Mouse (Mus musculus): Measurements from ENCODE around the gene Asic2. TPM values are rescaled to one million over a fixed set of nuclear protein-coding genes. Genes with fewer than 3 reads are reported as not detected.

The Asic2 gene
- total and polyA plus RNA-seq, 2 experiments = under 0.01 TPM; not detected in 1

DNA sequence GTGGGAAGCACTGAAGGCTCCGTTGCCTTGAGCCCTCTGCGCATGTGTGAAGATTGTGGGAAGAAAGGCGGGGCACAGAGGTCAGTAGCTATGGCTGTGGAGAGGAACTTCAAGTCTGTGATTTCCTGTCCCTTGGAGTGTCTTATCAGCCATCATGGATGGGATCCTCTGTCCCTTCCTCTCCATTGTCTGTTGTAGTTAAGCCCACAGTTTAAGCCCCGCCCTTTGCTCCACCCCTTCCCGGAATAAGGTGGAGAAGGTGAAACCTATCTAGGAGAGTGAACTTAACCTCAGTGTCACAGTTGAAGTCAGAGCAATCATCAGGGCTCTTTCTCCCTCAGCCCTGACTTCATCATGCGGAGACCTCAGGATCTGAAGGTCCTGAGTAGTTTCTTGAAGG is 347.7 kb downstream of the Asic2 start:
- Histone ChIP-seq H3K79me2 (ENCODE audit: control insufficient read depth, insufficient read depth, low read length) (no peaks in the 10 kb centered on the region), H3K4me1 (ENCODE audit: control insufficient read depth, insufficient read depth, low read length) (no peaks in the 10 kb centered on the region), H3K36me3 (ENCODE audit: control insufficient read depth, insufficient read depth, low read length) (no peaks in the 10 kb centered on the region), H3K9ac (ENCODE audit: low read depth, low read length) (no peak overlapping the region), H3K27ac (replicated peaks; ENCODE audit: insufficient read depth, low read depth, low read length) (no peak overlapping the region), H3K27me3 (ENCODE audit: control insufficient read depth, insufficient read depth, low read length) (no peaks in the 10 kb centered on the region), H3K4me3 (ENCODE audit: insufficient read depth, low read depth, low read length) (no peak overlapping the region)
- WGBS = 51% methylated on average over 6 of the region's 6 CpGs
- no peak for DNase-seq (ENCODE audit: extremely low read depth, low read depth, low spot score)
- TF ChIP-seq POLR2A (IDR thresholded peaks at IDR 0.05; ENCODE audit: extremely low read depth, insufficient read depth, low read length) (no peak), CTCF (IDR thresholded peaks at IDR 0.05; ENCODE audit: low read depth, low read length) (no peak)

DNA sequence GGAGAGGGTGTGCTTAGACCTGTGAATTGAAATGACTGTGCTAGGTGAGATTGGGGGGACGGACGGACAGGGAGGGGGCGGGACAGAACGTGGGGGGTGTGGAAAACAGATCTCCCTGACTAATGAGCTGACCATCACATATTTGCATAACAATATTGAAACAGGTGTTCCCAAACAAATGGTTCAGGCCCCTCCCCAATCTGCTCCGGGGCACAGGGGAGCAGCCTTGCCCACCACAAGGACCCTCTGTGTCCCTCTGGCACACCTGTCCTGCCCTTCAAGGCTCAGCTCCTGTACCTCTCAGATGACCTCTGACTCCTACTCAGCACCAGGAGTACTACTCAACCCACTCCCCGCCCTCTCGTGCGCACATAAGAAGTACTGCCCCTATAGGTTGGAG is 351.8 kb downstream of the Asic2 start:
- H3K79me2 ChIP-seq (ENCODE audit: control insufficient read depth, insufficient read depth, low read length) = no peaks in the 10 kb centered on the region
- no peak overlapping the region for H3K4me3 ChIP-seq (ENCODE audit: insufficient read depth, low read depth, low read length)
- 79% methylated on average over 8 of the region's 8 CpGs for WGBS
- no peak overlapping the region for H3K9ac ChIP-seq (ENCODE audit: low read depth, low read length)
- H3K27me3 ChIP-seq (ENCODE audit: control insufficient read depth, insufficient read depth, low read length) = peaks cover 6% of the 10 kb centered on the region; the same call in 1 of the 2 replicates
- peaks cover 5% of the 10 kb centered on the region for H3K4me1 ChIP-seq (ENCODE audit: control insufficient read depth, insufficient read depth, low read length)
- H3K36me3 ChIP-seq (ENCODE audit: control insufficient read depth, insufficient read depth, low read length) = no peaks in the 10 kb centered on the region
- no peak overlapping the region for H3K27ac ChIP-seq (replicated peaks; ENCODE audit: insufficient read depth, low read depth, low read length)
- DNase-seq (ENCODE audit: extremely low read depth, low read depth, low spot score) = no peak
- TF ChIP-seq CTCF (IDR thresholded peaks at IDR 0.05; ENCODE audit: low read depth, low read length) = no peak
- TF ChIP-seq POLR2A (IDR thresholded peaks at IDR 0.05; ENCODE audit: extremely low read depth, insufficient read depth, low read length) = no peak

DNA sequence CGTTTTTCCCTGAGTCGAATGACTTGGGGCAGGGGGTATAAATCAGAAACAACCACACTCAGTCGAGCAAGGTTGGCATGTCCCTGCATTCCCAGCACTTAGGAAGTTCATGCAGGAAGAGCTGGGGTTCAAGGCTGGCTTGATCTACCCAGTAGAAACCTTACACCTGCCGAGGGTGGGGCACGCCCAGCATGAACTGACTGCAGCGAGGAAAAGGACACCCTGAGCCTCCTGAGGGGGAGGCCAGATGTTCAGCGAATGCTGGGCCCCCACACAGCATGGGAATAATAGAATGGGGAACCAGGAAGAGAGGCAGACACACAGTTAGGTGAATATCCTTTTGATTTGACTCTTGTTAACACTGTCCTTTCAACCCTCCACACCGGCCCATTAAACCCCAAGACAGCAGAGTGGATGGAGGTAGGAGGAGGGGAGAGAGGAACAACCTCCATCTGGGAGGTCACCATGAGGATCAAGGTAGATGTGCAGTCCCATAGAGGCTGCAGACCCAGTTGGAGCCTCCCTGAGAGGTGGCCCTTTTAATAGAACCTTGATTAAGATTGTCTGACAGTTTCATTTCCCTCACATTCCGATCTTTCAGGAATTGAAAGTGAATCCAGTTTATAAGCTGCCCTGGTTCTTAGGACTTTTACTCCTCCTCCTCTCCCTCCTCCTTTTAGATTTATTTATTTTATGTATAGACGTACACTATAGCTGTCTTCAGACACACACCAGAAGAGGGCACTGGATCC is 354.2 kb downstream of the Asic2 start:
- no peak overlapping the region for H3K4me3 ChIP-seq (ENCODE audit: insufficient read depth, low read depth, low read length)
- no peaks in the 10 kb centered on the region for H3K36me3 ChIP-seq (ENCODE audit: control insufficient read depth, insufficient read depth, low read length)
- H3K79me2 ChIP-seq (ENCODE audit: control insufficient read depth, insufficient read depth, low read length) = no peaks in the 10 kb centered on the region
- H3K9ac ChIP-seq (ENCODE audit: low read depth, low read length) = no peak overlapping the region
- no peak for TF ChIP-seq POLR2A (IDR thresholded peaks at IDR 0.05; ENCODE audit: extremely low read depth, insufficient read depth, low read length)
- TF ChIP-seq CTCF (IDR thresholded peaks at IDR 0.05; ENCODE audit: low read depth, low read length) = no peak
- DNase-seq (ENCODE audit: extremely low read depth, low read depth, low spot score) = no peak
- H3K4me1 ChIP-seq (ENCODE audit: control insufficient read depth, insufficient read depth, low read length) = peaks cover 5% of the 10 kb centered on the region
- WGBS = 27% methylated on average over 10 of the region's 10 CpGs
- H3K27ac ChIP-seq (replicated peaks; ENCODE audit: insufficient read depth, low read depth, low read length) = no peak overlapping the region
- H3K27me3 ChIP-seq (ENCODE audit: control insufficient read depth, insufficient read depth, low read length) = peaks cover 6% of the 10 kb centered on the region; the same call in 1 of the 2 replicates

DNA sequence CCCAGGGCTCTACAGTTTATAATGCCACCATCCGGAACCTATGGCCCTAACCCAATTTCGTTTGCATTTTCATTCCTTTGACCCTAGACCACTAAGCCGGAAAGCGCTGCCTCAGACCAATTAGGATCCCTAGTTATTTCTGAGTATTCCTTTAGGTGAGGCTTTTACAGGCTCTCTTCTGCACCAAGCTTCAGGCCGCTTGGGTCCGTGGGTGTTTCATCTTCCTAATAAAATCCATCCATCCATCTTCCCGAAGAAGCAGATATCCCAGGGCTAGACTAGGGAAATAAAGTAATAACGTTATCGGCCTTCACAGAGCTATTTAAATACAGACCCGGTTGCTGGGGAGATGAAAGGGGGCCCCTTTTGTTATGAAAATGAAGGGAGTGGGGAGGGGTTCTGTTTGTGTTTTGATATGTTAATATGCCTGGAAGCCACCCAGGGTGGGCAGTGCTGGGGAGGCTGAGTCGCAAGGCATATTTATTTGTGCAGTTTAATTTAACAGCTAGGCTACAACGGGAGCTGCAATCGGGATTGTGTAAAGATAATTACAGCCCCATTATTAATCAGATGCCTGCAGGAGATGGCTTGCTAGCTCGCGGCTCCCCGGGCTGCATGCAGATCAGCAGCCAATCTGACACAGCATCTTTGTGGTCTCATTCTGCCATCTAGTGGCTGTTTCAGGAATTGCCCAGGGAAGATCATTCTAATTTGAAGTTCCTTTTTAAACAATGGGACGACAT is 355.3 kb downstream of the Asic2 start:
- 5% methylated on average over 17 of the region's 17 CpGs for WGBS
- H3K9ac ChIP-seq (ENCODE audit: low read depth, low read length) = no peak overlapping the region
- H3K27ac ChIP-seq (replicated peaks; ENCODE audit: insufficient read depth, low read depth, low read length) = no peak overlapping the region
- H3K27me3 ChIP-seq (ENCODE audit: control insufficient read depth, insufficient read depth, low read length) = peaks cover 6% of the 10 kb centered on the region; the same call in 1 of the 2 replicates
- H3K36me3 ChIP-seq (ENCODE audit: control insufficient read depth, insufficient read depth, low read length) = no peaks in the 10 kb centered on the region
- peaks cover 5% of the 10 kb centered on the region for H3K4me1 ChIP-seq (ENCODE audit: control insufficient read depth, insufficient read depth, low read length)
- TF ChIP-seq POLR2A (IDR thresholded peaks at IDR 0.05; ENCODE audit: extremely low read depth, insufficient read depth, low read length) (no peak), CTCF (IDR thresholded peaks at IDR 0.05; ENCODE audit: low read depth, low read length) (peak; percentile 81)
- H3K4me3 ChIP-seq (ENCODE audit: insufficient read depth, low read depth, low read length) = no peak overlapping the region
- H3K79me2 ChIP-seq (ENCODE audit: control insufficient read depth, insufficient read depth, low read length) = no peaks in the 10 kb centered on the region
- peak; percentile 50 for DNase-seq (ENCODE audit: extremely low read depth, low read depth, low spot score)

DNA sequence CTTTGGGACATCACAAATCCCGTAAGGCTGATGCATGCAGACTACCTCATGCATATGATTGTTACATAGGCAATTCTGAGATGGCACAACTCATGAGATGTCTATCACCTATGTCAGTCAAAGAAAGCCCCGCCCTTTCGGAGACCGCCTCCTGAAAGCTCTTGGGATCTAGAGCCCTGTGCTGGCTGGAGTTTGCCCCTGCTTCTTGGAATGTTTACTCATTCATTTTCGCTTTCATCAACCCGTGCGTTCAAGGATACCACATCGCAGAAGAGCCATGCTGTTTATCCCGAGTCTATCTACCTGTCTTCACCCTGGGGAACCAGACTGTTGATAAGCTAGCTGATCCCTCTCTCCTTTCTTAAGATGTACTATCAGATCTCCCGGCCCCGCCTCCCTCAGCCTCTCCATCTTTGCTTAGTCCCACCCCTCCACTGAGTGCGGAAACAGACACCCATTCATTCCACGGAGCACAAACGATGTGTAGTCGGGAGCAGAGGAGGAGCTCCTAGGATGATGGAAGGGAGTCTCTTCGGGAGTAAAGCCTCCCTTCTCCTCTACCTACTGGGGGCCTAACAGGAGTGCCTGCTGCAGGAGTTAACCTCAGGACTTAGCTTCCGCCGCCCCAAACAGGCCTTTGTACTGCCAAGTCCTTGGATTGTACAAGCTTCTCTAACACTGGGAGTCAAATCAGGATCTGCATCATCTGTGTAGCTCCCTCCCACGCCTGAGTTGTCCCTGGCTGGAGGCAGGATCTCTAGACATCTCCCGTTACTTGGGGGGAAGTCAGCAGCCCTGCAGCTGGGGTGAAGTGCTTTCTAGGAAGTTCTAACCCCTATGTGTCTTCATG is 356.1 kb downstream of the Asic2 start:
- Histone ChIP-seq H3K27me3 (ENCODE audit: control insufficient read depth, insufficient read depth, low read length) (peaks cover 6% of the 10 kb centered on the region; the same call in 1 of the 2 replicates), H3K36me3 (ENCODE audit: control insufficient read depth, insufficient read depth, low read length) (no peaks in the 10 kb centered on the region), H3K4me3 (ENCODE audit: insufficient read depth, low read depth, low read length) (no peak overlapping the region), H3K4me1 (ENCODE audit: control insufficient read depth, insufficient read depth, low read length) (peaks cover 5% of the 10 kb centered on the region), H3K79me2 (ENCODE audit: control insufficient read depth, insufficient read depth, low read length) (no peaks in the 10 kb centered on the region), H3K27ac (replicated peaks; ENCODE audit: insufficient read depth, low read depth, low read length) (no peak overlapping the region), H3K9ac (ENCODE audit: low read depth, low read length) (no peak overlapping the region)
- no peak for TF ChIP-seq CTCF (IDR thresholded peaks at IDR 0.05; ENCODE audit: low read depth, low read length)
- no peak for TF ChIP-seq POLR2A (IDR thresholded peaks at IDR 0.05; ENCODE audit: extremely low read depth, insufficient read depth, low read length)
- no peak for DNase-seq (ENCODE audit: extremely low read depth, low read depth, low spot score)
- 9% methylated on average over 20 of the region's 20 CpGs for WGBS

All from liver, adult 2 months (tissue).